Mouse (Mus musculus) lung, postnatal 0 days (tissue): ENCODE measurements at regions not wholly inside any gene's neighbourhood (a gene's known extent, or its start where the extent isn't known, plus 50 kb on each side); places are given as distances from the start of the nearest gene placed in this dataset.

Source experiments
- ATAC-seq: fragments of 200-750 bp; cut with Nextera tagmentation; 2 replicates; pipeline ENCODE4 v1.8.0; 2017; ENCODE audit warnings: moderate library complexity
- DNase-seq: peaks from one replicate; pipeline ENCODE4 v3.0.0-alpha.2; 2016; ENCODE audit warnings: low spot score
- H3K27ac ChIP-seq: fragments of 300-500 bp; sonication (generic); 2 replicates; pipeline ENCODE4 v1.5.1; 2014; ENCODE audit warnings: antibody characterized with exemption, mild to moderate bottlenecking, low read length, mixed read lengths
- H3K27me3 ChIP-seq: fragments of 300-500 bp; sonication (generic); replicated peaks from 2 replicates; pipeline ENCODE4 v1.6.1; 2014; ENCODE audit warnings: low read length, mixed read lengths; ENCODE audit not compliant: insufficient read depth
- H3K36me3 ChIP-seq: fragments of 300-500 bp; sonication (generic); 2 replicates; pipeline ENCODE4 v1.6.1; 2014; ENCODE audit warnings: low read length, mixed read lengths; ENCODE audit not compliant: insufficient read depth
- H3K4me1 ChIP-seq: fragments of 300-500 bp; sonication (generic); 2 replicates; pipeline ENCODE4 v1.6.1; 2014; ENCODE audit warnings: antibody characterized with exemption, low read depth, low read length, mixed read lengths; ENCODE audit not compliant: insufficient read depth
- H3K4me2 ChIP-seq: fragments of 300-500 bp; sonication (generic); replicated peaks from 2 replicates; pipeline ENCODE4 v1.6.1; 2014; ENCODE audit warnings: low read depth, mild to moderate bottlenecking, low read length, moderate library complexity, mixed read lengths
- H3K4me3 ChIP-seq: fragments of 300-500 bp; sonication (generic); 2 replicates; pipeline ENCODE4 v1.5.1; 2014; ENCODE audit warnings: low read depth, low read length
- H3K9ac ChIP-seq: fragments of 300-500 bp; sonication (generic); replicated peaks from 2 replicates; pipeline ENCODE4 v1.6.1; 2014; ENCODE audit warnings: low read depth, mild to moderate bottlenecking
- H3K9me3 ChIP-seq: fragments of 300-500 bp; sonication (generic); 2 replicates; pipeline ENCODE4 v1.6.1; 2016; ENCODE audit warnings: low read length, mixed read lengths
- CTCF ChIP-seq: IDR thresholded peaks from 2 replicates; pipeline ENCODE4 v1.5.1; 2016; ENCODE audit warnings: antibody characterized with exemption, mild to moderate bottlenecking
- EP300 ChIP-seq: IDR thresholded peaks from 2 replicates; pipeline ENCODE4 v1.6.1; 2016; ENCODE audit warnings: antibody characterized with exemption, mild to moderate bottlenecking, control low read depth
- WGBS: fragments of 180-500 bp; shearing (Covaris S2); extraction: QIAGEN DNeasy Blood & Tissue Kit; methylation state at CpG from one replicate; pipeline ENCODE4 v1.1.7; 2014; 5-methylcytosine and 5-hydroxymethylcytosine counted together

DNA sequence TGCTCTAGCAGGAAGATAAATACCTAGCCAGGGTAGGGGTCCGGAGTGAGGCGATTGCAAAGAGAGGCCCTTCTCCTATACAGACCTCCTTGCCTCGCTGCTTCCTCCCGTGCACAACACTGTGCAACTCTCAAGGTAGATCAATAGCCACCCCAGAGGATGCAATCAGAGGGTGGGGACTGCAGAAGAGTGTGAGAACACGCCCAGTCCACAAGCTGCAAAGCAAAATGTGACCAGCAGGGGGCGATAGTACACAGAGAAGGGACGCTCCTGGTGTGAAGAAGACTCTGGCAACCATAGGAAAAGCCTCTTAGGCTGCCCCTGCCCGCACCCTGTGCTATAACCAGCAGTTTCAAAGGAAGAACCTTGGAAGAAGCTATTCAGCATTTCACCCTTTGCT lies 2588.4 kb upstream of the 5930422O12Rik start:
- H3K27ac ChIP-seq, result no peak overlapping the region
- H3K9ac ChIP-seq, result no peak overlapping the region
- no peak overlapping the region for H3K4me2 ChIP-seq
- 0 out of 2 replicates have a peak, but pooled peaks have one; percentile 12 for ATAC-seq
- peak; percentile 37 for DNase-seq
- H3K4me3 ChIP-seq, result no peak overlapping the region
- TF ChIP-seq EP300 (no peak), CTCF (peak; percentile 74)
- no peaks in the 10 kb centered on the region for H3K9me3 ChIP-seq
- no peaks in the 10 kb centered on the region for H3K27me3 ChIP-seq
- H3K4me1 ChIP-seq, result no peaks in the 10 kb centered on the region
- H3K36me3 ChIP-seq, result no peaks in the 10 kb centered on the region
- WGBS, result 29% methylated on average over 8 of the region's 8 CpGs

DNA sequence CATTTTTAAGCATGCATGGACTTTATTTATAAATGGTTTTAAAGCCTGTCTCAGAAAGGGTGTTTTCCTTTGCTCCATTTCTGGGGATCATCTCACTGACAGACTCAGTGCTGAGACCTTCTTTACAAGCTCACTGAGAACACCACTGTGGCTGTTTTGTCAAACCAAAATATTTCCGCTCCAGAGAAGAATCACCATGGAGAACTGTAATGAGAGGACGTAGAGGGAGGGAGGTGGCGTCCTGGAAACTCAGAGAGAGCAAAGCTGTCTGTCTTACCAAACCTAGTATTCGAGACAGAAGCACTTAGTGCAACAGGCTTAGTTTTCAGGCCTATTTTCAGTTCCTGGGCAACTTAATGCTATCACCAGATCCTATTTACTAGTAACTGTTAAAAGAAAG lies 2565.5 kb upstream of the 5930422O12Rik start:
- no peak overlapping the region for H3K27ac ChIP-seq
- DNase-seq (no peak), ATAC-seq (no peak)
- no peak overlapping the region for H3K4me2 ChIP-seq
- no peak for TF ChIP-seq CTCF
- TF ChIP-seq EP300, result no peak
- H3K36me3 ChIP-seq, result no peaks in the 10 kb centered on the region
- no peaks in the 10 kb centered on the region for H3K27me3 ChIP-seq
- 66% methylated on average over 4 of the region's 4 CpGs for WGBS
- no peak overlapping the region for H3K4me3 ChIP-seq
- H3K9me3 ChIP-seq, result no peaks in the 10 kb centered on the region
- no peaks in the 10 kb centered on the region for H3K4me1 ChIP-seq
- no peak overlapping the region for H3K9ac ChIP-seq

DNA sequence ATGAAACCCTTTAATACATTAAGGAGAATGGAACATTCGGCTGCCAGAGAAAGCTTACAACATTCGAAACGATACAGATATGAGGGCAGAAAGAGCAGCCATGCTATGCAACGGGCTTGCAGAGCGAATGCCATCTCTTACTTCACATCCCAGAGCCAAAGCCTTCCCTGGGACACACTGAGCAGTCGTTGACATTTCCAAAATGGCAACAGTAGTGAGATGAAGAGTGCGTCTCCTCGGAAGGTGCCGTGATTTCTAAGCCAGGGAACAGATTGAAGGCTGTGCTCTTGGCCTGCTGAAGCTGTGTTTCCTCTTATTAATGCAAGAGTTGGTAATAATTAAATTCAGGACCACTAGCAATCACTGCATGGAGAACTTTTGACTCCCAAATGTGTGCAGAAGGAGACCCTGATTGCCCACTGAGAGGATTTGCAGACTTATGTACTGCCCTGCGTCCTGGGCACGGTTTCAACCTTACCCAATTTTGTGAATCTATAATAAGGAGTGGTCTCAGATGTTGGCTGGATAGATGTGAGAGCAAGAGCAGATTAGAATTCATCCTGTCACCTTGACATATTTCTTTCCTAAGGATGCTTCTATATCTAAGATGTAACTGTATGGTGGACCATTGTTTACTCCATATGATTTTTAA lies 2522.3 kb upstream of the 5930422O12Rik start:
- Histone ChIP-seq H3K27ac (no peak overlapping the region), H3K36me3 (no peaks in the 10 kb centered on the region), H3K4me3 (no peak overlapping the region), H3K9ac (no peak overlapping the region), H3K9me3 (no peaks in the 10 kb centered on the region), H3K4me1 (no peaks in the 10 kb centered on the region), H3K27me3 (no peaks in the 10 kb centered on the region), H3K4me2 (no peak overlapping the region)
- 87% methylated on average over 11 of the region's 11 CpGs for WGBS
- ATAC-seq, result no peak
- no peak for TF ChIP-seq EP300
- DNase-seq, result no peak

DNA sequence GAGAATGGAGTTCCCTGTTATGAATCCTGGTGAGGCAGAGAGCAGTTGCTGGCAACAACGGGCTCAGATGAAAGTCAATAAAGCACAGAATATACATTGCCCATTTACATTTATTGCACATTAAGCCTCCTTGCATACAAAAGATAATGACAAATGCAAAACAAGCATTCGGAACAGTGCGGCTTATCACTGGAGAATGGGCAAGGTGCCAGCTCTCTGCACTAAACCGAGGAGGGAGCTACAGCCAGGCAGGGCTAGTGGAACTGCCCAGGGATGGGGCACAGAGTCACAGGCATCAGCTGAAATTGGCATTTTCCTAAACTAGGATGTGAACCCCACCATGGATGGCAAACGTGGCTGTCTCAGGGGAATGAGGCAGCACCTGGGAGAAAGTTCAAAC lies 2514.8 kb upstream of the 5930422O12Rik start:
- H3K27me3 ChIP-seq, result no peaks in the 10 kb centered on the region
- no peak overlapping the region for H3K4me3 ChIP-seq
- H3K4me2 ChIP-seq, result no peak overlapping the region
- DNase-seq (peak; percentile 16), ATAC-seq (no peak)
- no peak overlapping the region for H3K27ac ChIP-seq
- H3K9ac ChIP-seq, result no peak overlapping the region
- H3K4me1 ChIP-seq, result no peaks in the 10 kb centered on the region
- TF ChIP-seq EP300 (no peak), CTCF (no peak)
- no peaks in the 10 kb centered on the region for H3K36me3 ChIP-seq
- WGBS, result 34% methylated on average over 5 of the region's 5 CpGs
- H3K9me3 ChIP-seq, result no peaks in the 10 kb centered on the region

DNA sequence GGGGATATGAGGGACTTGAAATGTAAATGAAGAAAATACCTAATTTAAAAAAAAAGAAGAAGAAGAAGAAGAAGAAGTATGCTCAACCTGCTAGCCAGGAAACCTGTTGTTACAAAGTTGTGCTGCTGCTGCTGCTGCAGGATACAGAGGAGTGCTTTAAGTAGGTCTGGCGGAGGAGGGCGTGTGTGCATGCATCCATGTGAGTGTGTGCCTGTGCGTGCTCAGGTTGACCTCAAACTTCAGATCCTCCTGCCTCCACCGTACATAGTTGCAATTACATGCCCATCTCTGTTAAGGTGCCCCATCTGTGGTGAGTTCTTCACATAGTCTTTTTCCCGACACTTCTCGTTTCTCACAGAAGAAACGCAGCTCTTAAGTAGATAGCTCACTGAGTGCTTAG lies 2513.4 kb upstream of the 5930422O12Rik start:
- Histone ChIP-seq H3K9ac (no peak overlapping the region), H3K4me2 (0 out of 2 replicates have a peak overlapping the region, but pooled peaks have one; percentile 61), H3K9me3 (no peaks in the 10 kb centered on the region), H3K27me3 (no peaks in the 10 kb centered on the region), H3K4me3 (no peak overlapping the region), H3K27ac (no peak overlapping the region), H3K36me3 (no peaks in the 10 kb centered on the region), H3K4me1 (no peaks in the 10 kb centered on the region)
- WGBS, result 54% methylated on average over 7 of the region's 7 CpGs
- TF ChIP-seq CTCF (no peak), EP300 (no peak)
- no peak for DNase-seq
- ATAC-seq, result no peak

- no peak overlapping the region for H3K9ac ChIP-seq
- H3K4me2 ChIP-seq, result peak overlapping the region; percentile 61
- H3K9me3 ChIP-seq, result no peaks in the 10 kb centered on the region
- no peak overlapping the region for H3K27ac ChIP-seq
- no peak for TF ChIP-seq EP300
- TF ChIP-seq CTCF, result no peak
- no peaks in the 10 kb centered on the region for H3K4me1 ChIP-seq
- WGBS, result 7% methylated on average over 13 of the region's 13 CpGs
- peak overlapping the region; percentile 34 for H3K4me3 ChIP-seq
- no peaks in the 10 kb centered on the region for H3K27me3 ChIP-seq
- peak; percentile 26; the same call in 1 of the 2 replicates for ATAC-seq
- DNase-seq, result peak; percentile 28
- H3K36me3 ChIP-seq, result no peaks in the 10 kb centered on the region
These were observed 2512.8 kb upstream of the 5930422O12Rik start for GRCm38 (mm10) chr8:30915601-30916171.
